Mouse (Mus musculus) kidney, embryonic 15.5 days (tissue): ENCODE measurements around the gene Gpr137c. TPM values are rescaled to one million over a fixed set of nuclear protein-coding genes. Genes with fewer than 3 reads are reported as not detected.

Experiments
- ATAC-seq: fragments of 200-750 bp; cut with Nextera tagmentation; replicated peaks from 2 replicates; pipeline ENCODE4 v1.8.0; 2017; ENCODE audit warnings: moderate TSS enrichment; ENCODE audit not compliant: low FRiP score
- H3K27ac ChIP-seq: fragments of 300-500 bp; sonication (generic); 2 replicates; pipeline ENCODE4 v1.5.1; 2015; ENCODE audit warnings: mild to moderate bottlenecking, inconsistent platforms
- H3K27me3 ChIP-seq: fragments of 300-500 bp; sonication (generic); 2 replicates; pipeline ENCODE4 v1.6.1; 2015; ENCODE audit warnings: inconsistent platforms
- H3K36me3 ChIP-seq: fragments of 300-500 bp; sonication (generic); 2 replicates; pipeline ENCODE4 v1.6.1; 2015; ENCODE audit warnings: inconsistent platforms
- H3K4me1 ChIP-seq: fragments of 300-500 bp; sonication (generic); 2 replicates; pipeline ENCODE4 v1.6.1; 2015; ENCODE audit warnings: inconsistent platforms
- H3K4me2 ChIP-seq: fragments of 300-500 bp; sonication (generic); 2 replicates; pipeline ENCODE4 v1.6.1; 2015; ENCODE audit warnings: moderate library complexity, mild to moderate bottlenecking, inconsistent platforms
- H3K4me3 ChIP-seq: fragments of 300-500 bp; sonication (generic); replicated peaks from 2 replicates; pipeline ENCODE4 v1.5.1; 2015; ENCODE audit warnings: mild to moderate bottlenecking, inconsistent platforms
- H3K9ac ChIP-seq: fragments of 300-500 bp; sonication (generic); 2 replicates; pipeline ENCODE4 v1.6.1; 2015; ENCODE audit warnings: mild to moderate bottlenecking, inconsistent platforms
- H3K9me3 ChIP-seq: fragments of 300-500 bp; sonication (generic); replicated peaks from 2 replicates; pipeline ENCODE4 v1.6.1; 2016; ENCODE audit warnings: inconsistent platforms
- WGBS: fragments of 180-500 bp; shearing (Covaris S2); methylation state at CpG from one replicate; pipeline ENCODE4 v1.1.7; 2015; ENCODE audit warnings: mixed read lengths; 5-methylcytosine and 5-hydroxymethylcytosine counted together
- polyA plus RNA-seq: library from polyadenylated mRNA; unstranded; fragments of >200 nt; fragmentation: Nextera tagmentation; extraction: Ambion mirVana; gene quantifications from 2 replicates; pipeline ENCODE4 v1.2.1, GENCODE M21; 2015

Gpr137c gene
- polyA plus RNA-seq, 1 experiment from 2014 or later: 1.8 TPM

GRCm38 (mm10) chr14:45325471-45325870 lies 106.0 kb downstream of the Gpr137c start:
- Histone ChIP-seq H3K9ac (no peak overlapping the region), H3K4me3 (no peak overlapping the region), H3K27me3 (no peaks in the 10 kb centered on the region), H3K9me3 (no peaks in the 10 kb centered on the region), H3K4me1 (no peaks in the 10 kb centered on the region), H3K4me2 (no peak overlapping the region), H3K27ac (no peak overlapping the region), H3K36me3 (no peaks in the 10 kb centered on the region)
- no peak for ATAC-seq

DNA sequence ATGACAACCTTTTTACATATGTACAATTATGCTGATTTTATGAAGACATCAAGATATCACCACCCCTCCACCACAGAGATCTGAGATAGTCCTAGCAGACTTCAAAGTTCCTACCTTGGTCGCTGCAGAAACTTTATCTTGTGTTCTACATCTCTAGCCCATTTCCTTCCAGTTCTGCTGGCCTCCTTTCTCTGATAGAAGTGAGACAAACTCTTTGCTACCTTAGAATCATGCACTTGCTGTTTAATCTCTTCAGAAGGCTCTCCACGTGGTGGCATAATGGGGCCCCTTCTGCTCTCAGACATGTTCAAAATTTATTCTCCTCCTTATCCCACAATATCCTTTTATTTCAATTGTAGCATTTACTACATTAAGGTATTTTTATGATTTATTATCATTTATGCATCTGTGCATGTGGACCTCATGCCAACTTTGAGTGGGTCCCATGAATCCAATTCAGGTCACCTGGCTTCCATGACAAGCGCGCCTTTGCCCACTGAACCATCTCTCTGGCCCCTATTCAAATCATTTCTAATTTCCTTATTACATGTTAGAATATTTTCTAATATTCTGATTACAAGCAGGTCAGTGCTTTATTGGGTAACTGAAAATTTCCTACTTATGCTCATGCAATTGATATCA lies 108.7 kb downstream of the Gpr137c start:
- peaks cover 23% of the 10 kb centered on the region for H3K36me3 ChIP-seq
- ATAC-seq: no peak
- no peak overlapping the region for H3K27ac ChIP-seq
- no peak overlapping the region for H3K4me2 ChIP-seq
- H3K9ac ChIP-seq: no peak overlapping the region
- WGBS: 92% methylated on average over 4 of the region's 4 CpGs
- no peaks in the 10 kb centered on the region for H3K9me3 ChIP-seq
- no peak overlapping the region for H3K4me3 ChIP-seq
- no peaks in the 10 kb centered on the region for H3K27me3 ChIP-seq
- peaks cover 9% of the 10 kb centered on the region for H3K4me1 ChIP-seq

DNA sequence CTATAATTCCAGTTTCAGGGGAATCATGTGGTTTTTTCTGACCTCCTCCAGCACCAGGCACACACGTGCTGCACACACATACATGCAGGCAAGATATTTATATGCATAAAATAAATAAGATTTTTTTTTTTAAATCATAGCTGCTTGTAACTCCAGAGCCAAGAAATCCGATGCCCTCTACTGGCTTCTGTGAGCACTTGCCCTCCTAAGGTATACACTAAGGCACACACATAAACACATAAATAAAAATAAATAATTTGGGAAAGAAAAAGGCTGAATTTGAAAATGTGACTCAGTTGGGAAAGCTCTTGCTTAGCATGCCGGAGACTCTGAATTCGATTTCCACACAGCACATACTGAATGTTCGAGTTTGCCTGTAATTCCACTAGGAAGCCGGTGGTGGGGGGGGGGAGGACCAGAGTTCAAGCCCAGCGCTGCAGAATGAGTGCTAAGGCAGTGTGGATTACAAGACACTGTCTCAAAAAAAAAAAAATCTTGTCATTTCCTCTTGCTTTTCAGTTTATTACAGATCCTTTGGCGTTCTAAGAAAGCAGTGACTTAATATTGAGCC lies 109.6 kb downstream of the Gpr137c start:
- 14% methylated on average over 8 of the region's 8 CpGs for WGBS

DNA sequence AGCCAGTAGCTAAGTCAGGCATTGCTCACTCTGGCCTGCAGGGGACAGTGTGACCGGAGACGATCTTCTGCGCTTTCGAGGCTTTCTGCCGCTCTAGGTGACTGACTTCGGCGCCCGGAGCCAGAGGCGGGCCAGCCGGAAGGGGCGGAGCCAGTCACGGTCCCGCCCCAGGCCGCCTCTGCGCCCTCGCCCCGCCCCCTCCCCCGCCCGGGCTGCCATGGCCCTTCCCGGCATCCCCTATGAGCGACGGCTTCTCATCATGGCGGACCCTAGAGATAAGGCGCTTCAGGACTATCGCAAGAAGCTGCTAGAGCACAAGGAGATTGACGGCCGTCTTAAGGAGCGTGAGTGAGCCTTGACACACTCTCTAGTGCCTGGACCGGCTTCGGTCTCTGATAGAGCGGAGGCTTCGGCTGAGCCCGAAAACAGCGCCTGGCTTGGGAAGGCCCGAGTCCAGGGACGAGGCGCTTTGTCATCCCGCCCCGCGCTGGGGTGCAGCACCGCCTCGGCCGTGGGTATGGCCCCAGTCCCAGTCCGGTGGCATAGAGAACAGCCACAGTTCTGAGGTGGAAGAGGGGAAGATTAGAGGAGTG lies 110.2 kb downstream of the Gpr137c start, which contains the start of gene Psmc6:
Psmc6 (plus strand) TSS at position 200 of the 593 bp plus-strand sequence.
- peak within 1 kb of the TSS; percentile 64 for H3K4me2 ChIP-seq
- peaks cover 34% of the 10 kb centered on the region for H3K36me3 ChIP-seq
- H3K4me1 ChIP-seq: peaks cover 9% of the 10 kb centered on the region
- H3K9me3 ChIP-seq: no peaks in the 10 kb centered on the region
- peak; percentile 98 for ATAC-seq
- H3K4me3 ChIP-seq: peak within 1 kb of the TSS; percentile 94
- H3K9ac ChIP-seq: peak within 1 kb of the TSS; percentile 96
- peak within 1 kb of the TSS; percentile 89 for H3K27ac ChIP-seq
- H3K27me3 ChIP-seq: no peaks in the 10 kb centered on the region
- WGBS: under 1% methylated on average over 44 of the region's 44 CpGs

More for the DNA sequence above, 109.6 kb downstream of the Gpr137c start:
- peaks cover 30% of the 10 kb centered on the region for H3K36me3 ChIP-seq
- 0 out of 2 replicates have a peak overlapping the region, but pooled peaks have one; percentile 35 for H3K27ac ChIP-seq
- no peak overlapping the region for H3K9ac ChIP-seq
- H3K9me3 ChIP-seq: no peaks in the 10 kb centered on the region
- peaks cover 9% of the 10 kb centered on the region for H3K4me1 ChIP-seq
- H3K4me3 ChIP-seq: peak overlapping the region; percentile 94
- H3K27me3 ChIP-seq: no peaks in the 10 kb centered on the region
- peak; percentile 27 for ATAC-seq
- H3K4me2 ChIP-seq: peak overlapping the region; percentile 64

Other genes with a start within 250 kb of the Gpr137c start
- gene Ptger2, start 231.5 kb upstream of the Gpr137c start, polyA plus RNA-seq: 0.52 and 0.64 TPM in 2 replicates
- 13.4 and 13.8 TPM in 2 replicates for gene Txndc16, start 611 bp downstream of the Gpr137c start, polyA plus RNA-seq
- gene Ero1l, start 99.1 kb downstream of the Gpr137c start, polyA plus RNA-seq: 30.0 and 33.5 TPM in 2 replicates
- gene Psmc6, start 110.1 kb downstream of the Gpr137c start, polyA plus RNA-seq: 153 and 164 TPM in 2 replicates
- 57.0 and 69.9 TPM in 2 replicates for gene Styx, start 131.4 kb downstream of the Gpr137c start, polyA plus RNA-seq
- gene Gnpnat1, start 185.2 kb downstream of the Gpr137c start, polyA plus RNA-seq: 55.6 and 60.2 TPM in 2 replicates